Mouse (Mus musculus): ENCODE data around the gene Ddx20. TPM values are rescaled to one million over a fixed set of nuclear protein-coding genes. Genes with fewer than 3 reads are reported as not detected.
"Not testable (repeated sequence)": the region's sequence is repeated elsewhere in the genome, so short reads cannot be mapped to it uniquely, and the experiment has no call there.

The Ddx20 gene
- total RNA-seq, 2 experiments from 2014 or later = 10.6 to 11.8 TPM

DNA sequence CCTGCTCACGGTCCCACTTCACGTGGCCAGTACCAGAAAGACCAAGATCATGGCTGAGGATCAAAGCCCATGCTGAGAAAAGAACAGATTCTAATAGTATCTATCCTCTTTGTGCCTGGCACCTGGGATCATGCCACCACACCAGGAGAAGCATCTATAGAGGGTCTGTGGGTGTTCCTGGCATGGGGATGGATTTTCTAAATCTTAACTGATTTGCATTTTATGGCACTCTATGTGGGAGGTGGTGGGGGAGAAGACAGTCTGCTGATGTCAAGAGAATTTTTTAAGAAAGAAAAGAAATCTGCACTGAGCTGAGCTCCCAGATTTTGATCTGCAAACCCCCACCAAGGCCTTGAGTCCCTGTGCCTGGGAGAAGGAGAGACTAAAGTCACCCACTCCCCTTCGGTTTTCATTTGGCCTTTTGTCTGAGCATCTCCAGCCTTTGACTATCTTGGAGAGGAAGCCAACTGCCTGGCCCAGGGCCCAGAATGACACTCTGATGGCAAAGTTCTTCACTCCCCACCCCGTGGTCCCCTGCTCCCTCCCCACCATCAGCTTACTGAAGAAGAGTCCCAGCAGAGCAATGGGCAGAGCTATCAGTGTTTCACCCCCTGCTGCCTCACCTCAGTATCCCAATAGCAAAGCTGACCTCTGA lies 19.1 kb upstream of the Ddx20 start:
- DNase-seq = peak; percentile 35 to 56
- intact Hi-C loops (cut with DNase I) = no loop called here

DNA sequence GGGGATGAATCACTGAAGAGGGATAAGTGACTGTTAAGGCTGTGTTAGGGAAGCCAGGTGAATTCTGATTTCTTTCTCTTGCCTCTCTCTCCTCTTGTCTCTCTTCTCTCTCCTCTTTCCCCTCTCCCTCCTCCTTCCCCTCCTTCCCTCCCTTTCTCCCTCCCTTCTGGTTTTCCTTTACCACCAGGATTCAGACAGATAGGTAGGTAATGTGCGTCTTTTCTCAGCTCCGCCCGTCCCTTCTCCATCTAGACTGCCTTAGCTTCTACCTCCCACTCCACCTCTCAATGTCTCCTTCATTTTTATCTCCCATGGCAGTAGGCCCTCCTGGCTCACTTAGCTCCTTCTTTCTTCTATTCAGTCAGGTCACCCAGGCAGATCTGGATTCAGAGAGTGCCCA lies 18.2 kb upstream of the Ddx20 start:
- intact Hi-C loops (cut with DNase I) = no loop called here
- no peak for DNase-seq

GRCm38 (mm10) chr3:105705061-105705549 lies 17.7 kb upstream of the Ddx20 start:
- intact Hi-C loops (cut with DNase I) = no loop called here
- peak; percentile 66 to 80 for DNase-seq

GRCm38 (mm10) chr3:105704031-105705008 lies 16.9 kb upstream of the Ddx20 start, which contains the start of gene Inka2:
Gene Inka2 (plus strand): TSS chr3:105704599.
- intact Hi-C loops (cut with DNase I) = no loop called here
- DNase-seq = peak; percentile 83 to 88

- peak in 1 of 2 experiments; percentile 4 for DNase-seq
- intact Hi-C loops (cut with DNase I) = loop anchor here (2.0 kb wide), 1 partner anchor 15 kb away; no protein-coding TSS in a partner anchor
Observed at GRCm38 (mm10) chr3:105703571-105703970, 16.2 kb upstream of the Ddx20 start.

DNA sequence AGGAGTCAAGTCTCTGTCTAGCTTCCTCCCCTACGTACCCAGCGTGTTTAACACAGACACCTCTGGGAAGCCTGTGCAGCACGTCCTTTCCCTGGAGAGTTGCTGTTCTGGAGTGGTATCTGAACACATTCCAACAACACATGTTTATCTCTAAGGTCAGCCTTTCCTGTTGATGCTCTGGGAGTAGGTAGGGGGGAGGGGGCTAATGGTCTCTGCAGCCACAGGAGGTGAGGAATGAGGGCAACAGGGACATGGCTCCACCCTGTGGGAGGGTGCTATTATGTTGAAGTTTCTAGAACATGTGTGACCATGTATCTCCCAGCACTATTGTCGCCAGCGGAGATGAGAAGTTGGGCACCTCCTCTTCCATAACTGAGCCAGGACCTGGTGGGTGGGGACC lies 14.0 kb upstream of the Ddx20 start:
- intact Hi-C loops (cut with DNase I) = no loop called here
- peak; percentile 44 to 55 for DNase-seq

DNA sequence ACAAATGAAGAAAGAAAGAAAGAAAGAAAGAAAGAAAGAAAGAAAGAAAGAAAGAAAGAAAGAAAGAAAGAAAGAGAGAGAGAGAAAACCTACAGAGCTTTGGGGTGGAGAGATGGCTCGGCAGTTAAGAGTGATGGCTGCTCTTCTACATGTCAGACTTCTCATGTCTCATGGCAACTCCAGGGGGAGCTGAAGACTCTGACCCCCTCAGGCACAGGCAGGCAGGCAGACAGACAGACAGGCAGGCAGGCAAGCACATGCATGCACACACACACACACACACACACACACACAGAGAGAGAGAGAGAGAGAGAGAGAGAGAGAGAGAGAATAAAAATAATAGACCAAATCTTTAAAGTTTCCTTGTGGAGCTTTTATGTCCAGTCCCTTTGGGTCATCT lies 13.4 kb upstream of the Ddx20 start:
- peak in 1 of 2 experiments; percentile 8 for DNase-seq
- intact Hi-C loops (cut with DNase I) = not testable (repeated sequence)

- intact Hi-C loops (cut with DNase I) = no loop called here
- peak in 1 of 2 experiments; percentile 36 for DNase-seq
Observed at GRCm38 (mm10) chr3:105699241-105699933, 12.0 kb upstream of the Ddx20 start.

- DNase-seq = no peak
- intact Hi-C loops (cut with DNase I) = no loop called here
Observed at GRCm38 (mm10) chr3:105698311-105698710, 10.9 kb upstream of the Ddx20 start.

DNA sequence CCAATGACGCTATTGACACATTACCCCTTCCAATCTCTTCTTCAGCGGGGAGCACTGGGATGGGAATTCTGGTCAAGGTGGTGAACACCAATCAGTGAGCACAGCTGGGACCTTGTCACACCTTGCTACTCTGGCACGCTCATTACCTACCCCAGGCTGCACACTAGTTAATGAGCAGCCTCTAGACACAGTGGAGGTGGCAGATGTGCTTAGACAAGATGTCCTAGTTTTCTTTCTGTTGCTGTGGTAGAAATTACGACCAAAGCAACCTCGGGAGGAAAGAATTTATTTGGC lies 9.7 kb upstream of the Ddx20 start:
- peak in 1 of 2 experiments; percentile 8 for DNase-seq
- intact Hi-C loops (cut with DNase I) = no loop called here

- DNase-seq = peak in 1 of 2 experiments; percentile 28
- intact Hi-C loops (cut with DNase I) = no loop called here
Observed at GRCm38 (mm10) chr3:105696387-105697147, 9.2 kb upstream of the Ddx20 start.

- peak in 1 of 2 experiments; percentile 49 for DNase-seq
- intact Hi-C loops (cut with DNase I) = no loop called here
Observed at GRCm38 (mm10) chr3:105695476-105696386, 8.4 kb upstream of the Ddx20 start.

GRCm38 (mm10) chr3:105693327-105694080 lies 6.1 kb upstream of the Ddx20 start:
- intact Hi-C loops (cut with DNase I) = no loop called here
- DNase-seq = peak in 1 of 2 experiments; percentile 5

GRCm38 (mm10) chr3:105688536-105688935 lies 1.2 kb upstream of the Ddx20 start:
- no peak for DNase-seq
- intact Hi-C loops (cut with DNase I) = loop anchor here (2.0 kb wide), 1 partner anchor 14 kb away; no protein-coding TSS in a partner anchor

DNA sequence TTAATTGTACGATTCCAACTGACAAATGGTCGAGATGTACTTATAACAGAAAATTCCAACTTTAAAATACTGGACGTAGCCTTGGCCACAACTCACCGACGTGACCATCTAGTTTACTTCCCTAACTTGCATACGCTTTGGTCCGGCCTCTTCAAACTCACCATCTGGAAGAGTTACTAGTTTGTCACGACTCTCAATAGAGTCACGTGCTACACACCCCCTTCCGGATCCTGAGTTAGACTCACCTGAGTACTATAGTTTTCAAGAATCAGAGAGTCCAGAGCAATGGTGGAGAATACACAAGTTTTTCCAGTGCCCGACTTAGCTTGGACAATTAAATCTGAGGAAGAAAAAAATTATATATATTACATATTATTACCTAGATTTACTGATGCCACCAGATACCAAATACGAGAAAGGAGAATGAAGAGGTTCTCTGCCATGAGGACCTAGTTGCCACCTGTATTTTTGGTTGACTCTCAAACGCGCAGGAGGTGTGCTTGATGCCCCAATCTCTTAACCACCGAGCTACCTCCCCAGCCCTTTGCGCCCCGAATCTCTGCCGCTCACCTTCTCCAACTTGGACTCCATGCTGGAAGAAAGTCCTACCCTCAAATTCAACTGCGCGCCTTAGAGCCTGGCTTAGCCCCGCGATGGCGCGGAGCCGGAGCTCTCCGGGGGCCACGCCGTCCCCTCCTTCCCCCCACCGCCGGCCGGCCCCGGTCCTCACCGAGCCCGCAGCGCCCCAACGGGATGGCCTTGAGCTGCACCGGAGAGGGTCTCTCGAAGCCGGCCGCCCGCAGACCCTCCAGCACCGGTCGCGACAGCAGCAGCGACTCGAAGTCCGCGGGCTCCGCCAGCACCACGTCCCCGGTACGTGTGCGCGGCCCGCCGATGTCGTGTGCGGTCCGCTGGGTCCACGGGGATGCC lies 715 bp downstream of the Ddx20 start:
- no peak for DNase-seq
- intact Hi-C loops (cut with DNase I) = loop anchor here (1.0 to 2.0 kb wide), 4 partner anchors 40 to 272 kb away; partner anchors contain the start of genes Rap1a and Wdr77

DNA sequence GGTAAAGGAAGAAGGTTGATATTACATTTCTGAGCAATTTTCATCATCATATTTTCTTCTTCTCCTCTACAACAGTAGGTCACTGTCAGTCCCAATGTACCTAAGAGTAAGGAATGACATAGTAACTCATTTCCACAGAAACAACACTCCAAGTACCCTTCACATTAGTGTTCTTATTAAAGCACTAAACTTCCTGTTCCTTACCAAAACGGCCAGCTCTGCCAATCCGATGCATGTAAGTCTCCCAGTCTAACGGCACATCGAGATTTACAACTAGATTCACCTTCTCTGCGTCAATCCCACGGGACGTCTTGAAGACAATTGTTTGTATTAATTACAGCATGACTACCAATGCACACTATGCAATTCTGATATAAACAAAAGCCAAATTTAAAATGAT lies 7.0 kb downstream of the Ddx20 start:
- intact Hi-C loops (cut with DNase I) = no loop called here

DNA sequence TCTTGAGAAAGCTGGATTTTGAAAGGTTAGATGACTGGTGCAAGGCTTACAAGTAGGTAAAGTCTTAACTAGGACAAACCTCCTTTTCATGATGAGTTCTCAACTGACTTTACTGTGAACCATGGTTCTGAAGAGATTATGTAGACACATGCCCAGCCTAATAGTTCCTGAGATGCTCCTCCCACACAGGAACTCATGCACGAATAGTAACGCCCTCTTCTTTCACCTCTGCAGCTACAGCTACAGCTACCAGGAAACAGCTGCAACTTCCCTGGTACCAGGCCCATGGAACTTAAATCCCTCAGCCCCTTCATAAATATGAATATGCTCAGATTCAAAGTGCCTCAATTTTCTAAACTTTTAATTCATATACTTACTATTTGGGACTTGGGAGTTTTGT lies 11.4 kb downstream of the Ddx20 start:
- intact Hi-C loops (cut with DNase I) = loop anchor here (2.0 kb wide), 1 partner anchor 51 kb away; no protein-coding TSS in a partner anchor
- DNase-seq = no peak

More for the DNA sequence above, 7.0 kb downstream of the Ddx20 start:
- no peak for DNase-seq
